Mouse (Mus musculus) forebrain, embryonic 12.5 days (tissue): ENCODE measurements around the gene 2310011J03Rik. TPM values are rescaled to one million over a fixed set of nuclear protein-coding genes. Genes with fewer than 3 reads are reported as not detected.

Experiments
- ATAC-seq: fragments of 200-750 bp; cut with Nextera tagmentation; 2 replicates; pipeline ENCODE4 v1.8.0; 2017; ENCODE audit warnings: moderate TSS enrichment; ENCODE audit not compliant: low FRiP score
- H3K27ac ChIP-seq: fragments of 300-500 bp; sonication (generic); 2 replicates; pipeline ENCODE4 v1.5.1; 2016; ENCODE audit warnings: mild to moderate bottlenecking
- H3K27me3 ChIP-seq: fragments of 300-500 bp; sonication (generic); 2 replicates; pipeline ENCODE4 v1.6.1; 2016; ENCODE audit warnings: mild to moderate bottlenecking
- H3K36me3 ChIP-seq: fragments of 300-500 bp; sonication (generic); replicated peaks from 2 replicates; pipeline ENCODE4 v1.6.1; 2016; ENCODE audit warnings: mild to moderate bottlenecking
- H3K4me1 ChIP-seq: fragments of 300-500 bp; sonication (generic); 2 replicates; pipeline ENCODE4 v1.6.1; 2016
- H3K4me2 ChIP-seq: fragments of 300-500 bp; sonication (generic); 2 replicates; pipeline ENCODE4 v1.6.1; 2016; ENCODE audit warnings: mild to moderate bottlenecking, moderate library complexity
- H3K4me3 ChIP-seq: fragments of 300-500 bp; sonication (generic); replicated peaks from 2 replicates; pipeline ENCODE4 v1.5.1; 2016; ENCODE audit warnings: mild to moderate bottlenecking
- H3K9ac ChIP-seq: fragments of 300-500 bp; sonication (generic); 2 replicates; pipeline ENCODE4 v1.6.1; 2016; ENCODE audit warnings: mild to moderate bottlenecking
- H3K9me3 ChIP-seq: fragments of 300-500 bp; sonication (generic); 2 replicates; pipeline ENCODE4 v1.6.1; 2016
- WGBS: fragments of 180-500 bp; shearing (Covaris S2); methylation state at CpG from one replicate; pipeline ENCODE4 v1.1.7; 2016; 5-methylcytosine and 5-hydroxymethylcytosine counted together
- polyA plus RNA-seq: library from polyadenylated mRNA; unstranded; fragments of >200 nt; fragmentation: Nextera tagmentation; extraction: Ambion mirVana; gene quantifications from 2 replicates; pipeline ENCODE4 v1.2.1, GENCODE M21; 2016

2310011J03Rik gene
- polyA plus RNA-seq, 1 experiment from 2014 or later, result 44.4 TPM

DNA sequence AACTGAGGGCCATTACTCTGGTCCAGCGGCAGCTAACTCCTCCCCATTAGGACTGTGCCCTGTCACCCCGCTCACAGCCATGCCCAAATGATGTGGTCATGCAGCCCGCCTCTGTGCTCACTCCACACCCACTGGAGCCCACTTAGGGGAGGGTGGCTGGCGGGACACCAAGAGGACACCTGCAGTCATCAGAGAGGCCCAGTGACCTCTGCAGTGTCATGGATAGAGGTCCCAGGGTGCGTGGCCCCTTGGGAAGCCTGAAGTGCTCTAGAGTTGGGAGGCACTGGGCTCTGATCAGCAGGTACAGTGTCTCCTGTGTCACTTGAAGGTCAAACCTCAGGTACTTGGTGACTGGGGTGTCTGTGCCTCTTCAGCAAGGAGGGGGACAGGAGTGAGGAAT lies 23.5 kb downstream of the 2310011J03Rik start:
- peak overlapping the region; percentile 95 for H3K27ac ChIP-seq
- H3K9me3 ChIP-seq, result no peaks in the 10 kb centered on the region
- peaks cover 84% of the 10 kb centered on the region for H3K4me1 ChIP-seq
- ATAC-seq, result no peak
- H3K27me3 ChIP-seq, result 0 out of 2 replicates have a peak, but pooled peaks cover 9% of the 10 kb centered on the region
- peak overlapping the region; percentile 69 for H3K9ac ChIP-seq
- H3K36me3 ChIP-seq, result peaks cover 20% of the 10 kb centered on the region
- H3K4me3 ChIP-seq, result peak overlapping the region; percentile 46
- peak overlapping the region; percentile 62 for H3K4me2 ChIP-seq
- 80% methylated on average over 5 of the region's 5 CpGs for WGBS

DNA sequence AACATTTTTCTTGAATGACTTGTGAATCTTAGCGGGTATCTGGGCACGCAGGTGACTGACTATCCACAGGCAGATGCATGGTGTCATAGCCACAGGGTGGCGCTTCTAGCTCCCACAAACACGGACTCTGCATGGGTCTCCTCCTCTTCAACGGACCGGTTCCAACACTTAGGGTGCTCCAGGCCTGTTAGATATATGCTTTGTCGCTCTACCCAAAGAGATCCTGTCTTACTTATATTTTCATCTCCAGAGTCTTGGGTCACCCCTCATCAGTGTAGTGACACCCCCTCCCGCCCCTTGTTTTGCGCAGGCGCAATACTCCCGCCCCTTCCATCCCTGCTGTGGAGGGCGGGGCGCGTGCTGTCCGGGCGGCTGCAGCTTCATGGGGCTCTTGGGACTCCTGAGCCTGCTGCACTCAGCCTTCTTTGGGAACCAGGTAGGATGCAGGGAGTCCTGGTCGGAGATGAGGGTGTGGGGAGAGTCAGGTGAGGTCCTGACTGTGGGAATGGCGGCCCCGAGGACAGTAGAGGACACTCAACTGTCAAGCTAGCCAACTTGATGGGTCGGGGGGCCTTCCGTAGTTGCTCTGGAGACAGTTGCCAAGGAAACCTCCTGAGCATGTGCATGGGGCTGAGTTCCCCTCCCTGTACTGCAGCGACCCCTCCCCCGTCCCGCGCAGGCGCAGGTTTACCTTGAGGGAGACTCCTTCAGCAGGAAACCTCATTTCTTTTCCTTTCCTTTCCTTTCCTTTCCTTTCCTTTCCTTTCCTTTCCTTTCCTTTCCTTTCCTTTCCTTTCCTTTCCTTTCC lies 24.5 kb downstream of the 2310011J03Rik start, which contains the start of gene Apc2:
Gene Apc2, plus strand, starts transcription at position 360 of the 808 bp plus-strand sequence.
- under 1% methylated on average over 26 of the region's 26 CpGs for WGBS
- peaks cover 18% of the 10 kb centered on the region for H3K36me3 ChIP-seq
- H3K27me3 ChIP-seq, result 0 out of 2 replicates have a peak, but pooled peaks cover 4% of the 10 kb centered on the region
- H3K4me1 ChIP-seq, result peaks cover 77% of the 10 kb centered on the region
- ATAC-seq, result peak; percentile 54
- H3K4me2 ChIP-seq, result peak within 1 kb of the TSS; percentile 62
- H3K9ac ChIP-seq, result peak within 1 kb of the TSS; percentile 69
- peak within 1 kb of the TSS; percentile 46 for H3K4me3 ChIP-seq
- H3K9me3 ChIP-seq, result no peaks in the 10 kb centered on the region
- peak within 1 kb of the TSS; percentile 95 for H3K27ac ChIP-seq

DNA sequence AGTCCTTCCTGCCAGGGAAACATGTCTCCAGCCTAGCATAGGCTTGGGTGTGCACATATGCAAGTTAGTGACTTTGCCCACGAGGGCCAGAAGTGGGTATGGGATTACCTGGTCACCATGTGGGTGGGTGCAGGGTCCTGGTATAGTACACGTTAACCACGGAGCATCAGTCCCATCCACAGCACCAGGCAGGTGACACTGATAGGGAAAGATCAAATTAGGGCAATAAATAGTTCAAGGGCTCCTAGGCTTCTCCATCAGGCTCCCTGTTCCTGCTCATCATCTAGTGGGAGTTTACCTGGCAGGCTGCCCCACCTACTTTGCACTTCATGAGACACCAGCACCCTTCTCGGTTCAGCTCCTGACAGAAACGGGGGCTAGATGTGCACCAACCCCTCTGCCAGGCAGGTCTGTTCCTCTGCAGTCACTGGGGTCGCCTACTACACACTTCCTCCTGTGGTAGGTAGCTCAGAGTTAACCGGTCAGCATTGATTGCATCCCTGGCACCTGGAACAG lies 25.5 kb downstream of the 2310011J03Rik start:
- Histone ChIP-seq H3K9me3 (no peaks in the 10 kb centered on the region), H3K36me3 (peaks cover 18% of the 10 kb centered on the region), H3K9ac (peak overlapping the region; percentile 13; the same call in 1 of the 2 replicates), H3K4me3 (no peak overlapping the region; the same call in 1 of the 2 replicates), H3K27me3 (no peaks in the 10 kb centered on the region), H3K4me2 (peak overlapping the region; percentile 62; the same call in 1 of the 2 replicates), H3K27ac (peak overlapping the region; percentile 95), H3K4me1 (peaks cover 67% of the 10 kb centered on the region)
- 52% methylated on average over 7 of the region's 7 CpGs for WGBS
- ATAC-seq, result no peak

DNA sequence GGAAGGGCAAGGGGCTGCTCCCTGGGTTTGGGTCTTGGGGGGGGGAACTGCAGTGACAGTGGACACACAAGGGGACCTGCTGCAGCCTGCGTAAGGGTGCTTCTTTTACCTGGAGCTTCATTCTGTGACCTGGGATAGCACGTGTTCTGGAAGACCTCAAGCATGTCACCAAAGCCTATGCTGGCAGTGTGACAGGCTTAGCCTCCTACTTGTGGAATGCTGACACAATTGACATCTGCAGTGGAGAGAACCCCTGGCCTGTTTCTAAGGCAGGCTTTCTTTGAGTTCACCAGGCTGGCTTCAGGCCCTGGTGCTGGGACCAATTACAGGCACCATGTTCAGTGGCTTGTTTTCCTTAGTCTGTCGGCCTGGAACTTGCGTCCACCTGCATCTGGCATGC lies 26.0 kb downstream of the 2310011J03Rik start:
- Histone ChIP-seq H3K36me3 (peaks cover 21% of the 10 kb centered on the region), H3K27me3 (no peaks in the 10 kb centered on the region), H3K4me2 (peak overlapping the region; percentile 96), H3K9ac (peak overlapping the region; percentile 29; the same call in 1 of the 2 replicates), H3K27ac (peak overlapping the region; percentile 95; the same call in 1 of the 2 replicates), H3K9me3 (no peaks in the 10 kb centered on the region), H3K4me3 (peak overlapping the region; percentile 69; the same call in 1 of the 2 replicates), H3K4me1 (peaks cover 62% of the 10 kb centered on the region)
- ATAC-seq, result no peak
- 69% methylated on average over 4 of the region's 4 CpGs for WGBS

DNA sequence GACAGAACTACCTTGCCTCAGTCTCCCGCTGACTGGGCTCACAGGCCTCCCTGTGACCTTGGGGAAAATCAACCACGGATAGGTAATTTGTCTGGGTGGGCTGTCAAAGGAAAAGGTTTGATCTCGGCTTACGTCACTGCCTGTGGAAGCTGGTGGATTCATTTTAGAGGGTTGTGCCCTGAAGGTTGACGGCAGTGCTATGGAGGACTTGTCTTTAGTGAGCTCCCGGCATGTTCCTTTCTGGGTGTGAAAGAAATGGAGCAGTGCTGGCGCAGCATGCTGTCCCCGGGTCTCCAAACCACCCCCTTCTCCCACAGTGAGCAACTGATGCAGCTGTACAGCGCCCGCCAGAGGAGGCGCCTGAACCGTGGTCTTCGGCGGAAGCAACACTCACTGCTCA lies 27.0 kb downstream of the 2310011J03Rik start:
- Histone ChIP-seq H3K36me3 (peaks cover 30% of the 10 kb centered on the region), H3K4me2 (peak overlapping the region; percentile 96), H3K9me3 (no peaks in the 10 kb centered on the region), H3K27ac (peak overlapping the region; percentile 95), H3K9ac (peak overlapping the region; percentile 99), H3K27me3 (no peaks in the 10 kb centered on the region), H3K4me1 (peaks cover 56% of the 10 kb centered on the region), H3K4me3 (peak overlapping the region; percentile 69)
- 26% methylated on average over 14 of the region's 14 CpGs for WGBS
- no peak for ATAC-seq

DNA sequence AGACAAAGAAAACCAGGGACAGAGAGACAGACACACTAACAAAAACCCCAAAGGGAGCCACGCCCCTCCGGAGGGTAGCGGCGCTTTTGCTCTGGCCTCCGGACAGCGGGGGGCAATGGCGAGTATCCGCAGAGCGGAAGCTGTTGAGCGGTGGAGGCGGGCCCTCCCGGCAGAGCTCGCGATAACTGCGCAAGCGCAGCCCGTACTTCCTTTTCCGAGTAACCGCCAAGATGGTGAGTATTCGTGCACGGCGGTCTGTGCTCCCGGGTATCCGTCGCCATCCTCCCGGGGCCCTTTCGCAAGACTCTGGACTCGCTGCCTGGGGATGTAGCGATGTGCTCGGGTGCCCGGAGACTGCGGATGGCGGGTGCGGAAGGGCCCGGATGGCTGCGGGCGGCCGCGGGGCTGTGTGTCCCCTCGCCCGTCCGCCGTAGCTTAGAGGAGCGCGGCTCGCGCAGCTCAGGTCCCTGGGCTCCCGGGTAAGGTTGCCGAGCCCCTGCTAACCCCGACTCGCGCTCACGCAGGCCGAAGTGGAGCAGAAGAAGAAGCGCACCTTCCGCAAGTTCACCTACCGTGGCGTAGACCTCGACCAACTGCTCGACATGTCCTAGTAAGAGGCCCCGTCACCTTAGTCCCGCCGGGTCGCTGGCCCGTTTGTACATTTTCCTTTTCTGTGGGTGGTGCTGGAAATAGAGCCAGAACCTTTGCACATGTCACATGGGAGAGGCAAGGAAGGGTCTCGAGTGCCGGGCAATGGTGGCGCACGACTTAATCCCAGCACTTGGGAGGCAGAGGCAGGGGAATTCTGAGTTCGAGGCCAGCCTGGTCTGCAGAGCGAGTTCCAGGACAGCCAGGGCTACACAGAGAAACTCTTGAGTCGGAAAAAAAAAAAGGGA lies 27.8 kb downstream of the 2310011J03Rik start, which contains the start of gene Rps15:
Gene Rps15, plus strand, starts transcription at position 203 of the 896 bp plus-strand sequence.
- Histone ChIP-seq H3K27me3 (no peaks in the 10 kb centered on the region), H3K4me2 (peak within 1 kb of the TSS; percentile 96), H3K4me1 (peaks cover 48% of the 10 kb centered on the region), H3K9ac (peak within 1 kb of the TSS; percentile 99), H3K36me3 (peaks cover 37% of the 10 kb centered on the region), H3K9me3 (no peaks in the 10 kb centered on the region), H3K4me3 (peak within 1 kb of the TSS; percentile 69), H3K27ac (peak within 1 kb of the TSS; percentile 95)
- peak; percentile 83 for ATAC-seq
- under 1% methylated on average over 72 of the region's 72 CpGs for WGBS

DNA sequence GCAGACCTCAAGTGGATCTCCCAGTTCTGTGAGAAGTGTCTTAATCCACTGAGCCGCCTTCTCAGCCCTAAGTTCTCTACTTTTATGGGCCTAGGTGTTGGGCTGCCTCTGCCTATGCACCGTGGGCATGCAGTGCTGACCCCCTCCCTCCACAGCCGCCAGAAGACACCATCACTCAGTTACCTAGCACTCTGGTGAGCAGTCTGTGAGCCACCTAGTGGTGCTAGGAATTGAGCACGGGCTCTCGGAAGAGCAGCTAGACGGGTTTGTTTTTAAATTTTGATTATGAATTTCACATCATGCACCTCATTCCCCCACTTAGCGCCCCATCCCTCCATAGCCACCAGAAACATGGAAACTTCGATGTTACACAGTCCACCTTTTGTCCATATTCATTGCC lies 31.7 kb downstream of the 2310011J03Rik start:
- Histone ChIP-seq H3K27ac (no peak overlapping the region), H3K27me3 (no peaks in the 10 kb centered on the region), H3K4me1 (peaks cover 14% of the 10 kb centered on the region), H3K9ac (no peak overlapping the region), H3K9me3 (no peaks in the 10 kb centered on the region), H3K4me3 (no peak overlapping the region), H3K4me2 (no peak overlapping the region), H3K36me3 (peaks cover 61% of the 10 kb centered on the region)
- WGBS, result 68% methylated on average over 8 of the region's 8 CpGs
- ATAC-seq, result no peak

DNA sequence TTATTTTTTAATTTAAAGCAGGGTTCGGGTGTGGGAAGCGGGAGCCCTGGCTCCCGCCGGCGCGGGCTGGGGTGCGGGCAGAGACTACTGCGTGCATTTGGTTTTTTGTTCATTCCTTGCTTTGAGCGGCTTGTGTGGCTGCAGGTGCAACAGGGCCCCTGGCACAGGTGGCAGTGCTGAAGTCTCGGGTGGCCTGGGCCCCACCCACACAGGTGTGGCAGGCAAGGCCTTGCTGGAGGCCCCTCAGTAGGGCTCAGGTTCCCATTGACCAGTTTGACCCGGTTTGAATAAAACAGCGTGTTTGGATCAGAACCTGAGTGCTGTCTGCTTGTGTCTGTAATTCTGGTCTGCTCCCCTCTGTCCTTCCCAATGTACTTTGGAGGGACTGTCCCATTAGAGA lies 32.2 kb downstream of the 2310011J03Rik start:
- H3K9ac ChIP-seq, result no peak overlapping the region
- H3K4me3 ChIP-seq, result no peak overlapping the region
- no peaks in the 10 kb centered on the region for H3K9me3 ChIP-seq
- no peak for ATAC-seq
- H3K27ac ChIP-seq, result no peak overlapping the region
- no peaks in the 10 kb centered on the region for H3K27me3 ChIP-seq
- 92% methylated on average over 12 of the region's 12 CpGs for WGBS
- peaks cover 8% of the 10 kb centered on the region for H3K4me1 ChIP-seq
- H3K36me3 ChIP-seq, result peaks cover 63% of the 10 kb centered on the region
- no peak overlapping the region for H3K4me2 ChIP-seq

DNA sequence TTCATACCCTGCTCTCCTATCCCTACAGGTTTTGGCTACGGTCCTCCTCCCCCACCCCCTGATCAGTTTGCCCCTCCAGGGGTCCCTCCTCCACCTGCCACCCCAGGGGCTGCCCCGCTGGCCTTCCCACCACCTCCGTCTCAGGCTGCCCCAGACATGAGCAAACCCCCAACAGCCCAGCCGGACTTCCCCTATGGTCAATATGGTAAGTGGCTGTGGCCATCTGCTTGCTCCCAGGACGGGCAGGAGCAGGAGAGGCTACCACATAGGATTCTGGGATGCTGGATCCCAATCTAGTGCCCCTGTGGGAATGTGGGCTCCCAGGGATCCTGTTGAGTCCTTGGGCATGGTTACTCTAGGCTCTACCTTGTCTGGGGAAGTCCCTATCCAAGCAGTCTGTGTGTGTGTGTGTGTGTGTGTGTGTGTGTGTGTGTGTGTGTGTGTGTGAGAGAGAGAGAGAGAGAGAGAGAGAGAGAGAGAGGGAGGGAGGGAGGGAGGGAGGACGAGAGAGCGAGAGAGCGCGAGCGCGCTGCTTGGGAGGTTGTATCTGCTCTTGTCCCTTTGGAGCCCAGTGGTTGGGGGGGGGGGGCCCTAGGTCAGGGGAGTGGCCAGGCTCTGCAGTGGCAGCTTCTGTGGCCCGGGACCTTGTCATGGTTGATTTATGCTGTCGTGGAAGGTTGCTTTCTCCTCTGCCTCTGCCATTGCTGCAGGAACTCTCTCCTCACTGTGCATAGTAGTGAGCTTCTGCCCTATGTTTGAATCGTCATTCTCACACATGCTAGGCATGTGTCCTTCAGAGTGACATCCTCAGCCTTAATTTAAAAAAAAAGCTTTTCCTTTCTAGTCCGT lies 34.9 kb downstream of the 2310011J03Rik start:
- Histone ChIP-seq H3K27ac (no peak overlapping the region), H3K36me3 (peaks cover 89% of the 10 kb centered on the region), H3K4me1 (peaks cover 4% of the 10 kb centered on the region; the same call in 1 of the 2 replicates), H3K9ac (no peak overlapping the region), H3K27me3 (no peaks in the 10 kb centered on the region), H3K4me2 (no peak overlapping the region), H3K9me3 (no peaks in the 10 kb centered on the region), H3K4me3 (no peak overlapping the region)
- 81% methylated on average over 9 of the region's 15 CpGs for WGBS
- no peak for ATAC-seq

DNA sequence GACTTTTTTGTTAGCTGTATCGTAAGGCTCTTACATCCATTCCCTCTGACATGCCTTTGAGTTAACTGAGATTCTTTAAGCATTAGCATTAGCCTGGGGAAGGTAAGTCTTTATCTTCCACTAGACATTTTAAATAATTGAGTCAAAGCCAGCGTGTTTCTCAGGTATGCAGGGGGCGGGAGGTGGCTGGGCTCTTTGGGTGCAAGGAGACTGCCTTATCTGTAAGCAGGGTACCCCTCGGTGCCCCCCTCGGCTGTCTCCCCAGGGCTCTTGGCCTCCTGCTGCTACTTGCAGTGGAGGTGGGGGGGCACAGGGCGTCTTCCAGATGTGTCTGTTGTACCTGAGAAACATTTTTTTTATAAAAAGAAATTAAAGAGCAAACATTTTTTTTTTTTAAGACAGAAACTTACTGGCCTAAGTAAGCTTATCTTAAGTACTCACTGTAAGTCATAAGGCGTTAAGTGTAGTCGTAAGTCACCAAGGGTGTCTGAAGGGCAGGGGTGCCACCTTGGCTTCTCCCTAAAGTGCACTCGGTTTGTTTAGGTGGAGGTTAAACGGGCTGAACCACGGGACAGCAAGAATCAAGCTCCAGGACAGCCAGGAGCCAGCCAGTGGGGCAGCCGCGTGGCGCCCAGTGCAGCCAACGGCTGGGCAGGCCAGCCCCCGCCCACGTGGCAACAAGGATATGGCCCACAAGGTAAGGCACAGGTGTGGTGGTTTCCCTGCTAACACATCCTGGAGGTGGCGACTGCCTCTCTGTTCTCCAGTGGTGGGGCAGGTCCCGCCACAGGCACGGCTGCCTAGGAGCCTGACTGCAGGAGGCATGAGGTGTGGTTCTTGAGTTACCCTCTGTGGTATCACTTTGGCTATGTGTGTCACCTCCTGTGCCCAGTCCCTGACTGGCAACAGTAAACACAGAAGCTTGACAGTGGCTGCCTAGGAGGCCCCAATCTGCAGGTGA lies 37.6 kb downstream of the 2310011J03Rik start:
- Histone ChIP-seq H3K27ac (no peak overlapping the region), H3K4me3 (no peak overlapping the region), H3K4me2 (no peak overlapping the region), H3K9ac (peak overlapping the region; percentile 36; the same call in 1 of the 2 replicates), H3K9me3 (no peaks in the 10 kb centered on the region), H3K4me1 (peaks cover 4% of the 10 kb centered on the region; the same call in 1 of the 2 replicates), H3K27me3 (no peaks in the 10 kb centered on the region), H3K36me3 (peaks cover 98% of the 10 kb centered on the region)
- WGBS, result 90% methylated on average over 20 of the region's 20 CpGs
- no peak for ATAC-seq
